Mouse (Mus musculus) liver, embryonic 14.5 days (tissue): ENCODE data around the gene Stum. TPM values are rescaled to one million over a fixed set of nuclear protein-coding genes. Genes with fewer than 3 reads are reported as not detected.

Experiments
- ATAC-seq: fragments of 200-750 bp; cut with Nextera tagmentation; 2 replicates; pipeline ENCODE4 v1.8.0; 2017; ENCODE audit warnings: moderate number of reproducible peaks, mild to moderate bottlenecking, moderate library complexity; ENCODE audit not compliant: insufficient read depth
- DNase-seq, 3 experiments: peaks; one replicate each; pipeline ENCODE4 v3.0.0-alpha.2; 2012 to 2013; ENCODE audit warnings: low read depth in 3 of 3, low spot score in 3 of 3
- H3K27ac ChIP-seq: fragments of 300-500 bp; sonication (generic); 2 replicates; pipeline ENCODE4 v1.5.1; 2014; ENCODE audit warnings: moderate library complexity, mild to moderate bottlenecking, control low read depth, inconsistent platforms
- H3K27me3 ChIP-seq: fragments of 300-500 bp; sonication (generic); 2 replicates; pipeline ENCODE4 v1.6.1; 2014; ENCODE audit warnings: mild to moderate bottlenecking, low read length, moderate library complexity; ENCODE audit not compliant: control insufficient read depth, insufficient read depth
- H3K36me3 ChIP-seq: fragments of 300-500 bp; sonication (generic); replicated peaks from 2 replicates; pipeline ENCODE4 v1.6.1; 2014; ENCODE audit warnings: low read depth; ENCODE audit not compliant: control insufficient read depth, insufficient read depth
- H3K4me1 ChIP-seq, 2 experiments: fragments of 200-500 bp in 1 of 2; fragments of 300-500 bp in 1 of 2; sonication (generic) in 1 of 2; replicated peaks; 2 replicates each; pipeline ENCODE4 v1.6.1; 2012 to 2014; ENCODE audit warnings: antibody characterized with exemption in 1 of 2, inconsistent platforms in 1 of 2, low read length in 1 of 2; ENCODE audit not compliant: control insufficient read depth in 2 of 2, insufficient read depth in 2 of 2
- H3K4me2 ChIP-seq: fragments of 300-500 bp; sonication (generic); 2 replicates; pipeline ENCODE4 v1.6.1; 2014; ENCODE audit warnings: low read depth, mild to moderate bottlenecking, control low read depth, moderate library complexity
- H3K4me3 ChIP-seq, 2 experiments: fragments of 200-500 bp in 1 of 2; fragments of 300-500 bp in 1 of 2; sonication (generic) in 1 of 2; 2 replicates each; pipeline ENCODE4 v1.5.1; 2012 to 2014; ENCODE audit warnings: low read depth in 2 of 2, low read length in 2 of 2, mild to moderate bottlenecking in 2 of 2, control low read depth in 1 of 2, inconsistent platforms in 1 of 2, moderate library complexity in 1 of 2; ENCODE audit not compliant: insufficient read depth in 1 of 2
- H3K9ac ChIP-seq: fragments of 300-500 bp; sonication (generic); replicated peaks from 2 replicates; pipeline ENCODE4 v1.6.1; 2014; ENCODE audit warnings: mild to moderate bottlenecking, control low read depth, moderate library complexity
- H3K9me3 ChIP-seq: fragments of 300-500 bp; sonication (generic); 2 replicates; pipeline ENCODE4 v1.6.1; 2016; ENCODE audit warnings: low read length, mixed read lengths; ENCODE audit not compliant: control insufficient read depth
- CTCF ChIP-seq: IDR thresholded peaks from 2 replicates; pipeline ENCODE4 v1.5.1; 2016; ENCODE audit warnings: antibody characterized with exemption, low read depth, control low read depth
- EP300 ChIP-seq: IDR thresholded peaks from 2 replicates; pipeline ENCODE4 v1.6.1; 2016; ENCODE audit warnings: antibody characterized with exemption, low read depth
- WGBS: fragments of 180-500 bp; shearing (Covaris S2); extraction: QIAGEN DNeasy Blood & Tissue Kit; methylation state at CpG from one replicate; pipeline ENCODE4 v1.1.7; 2014; ENCODE audit not compliant: insufficient replicate concordance; 5-methylcytosine and 5-hydroxymethylcytosine counted together
- polyA plus RNA-seq, 2 experiments: library from polyadenylated mRNA; depleted of rRNA in 1 of 2; stranded (reverse) in 1 of 2; unstranded in 1 of 2; fragments of >200 nt; fragmentation: Nextera tagmentation in 1 of 2; extraction: Ambion mirVana in 1 of 2; gene quantifications; 2 replicates each; pipeline versions ENCODE4 v1.2.1 to v1.2.3; 2012 to 2014

Stum gene
- polyA plus RNA-seq, 2 experiments: 0.04 TPM; not detected in 1

DNA sequence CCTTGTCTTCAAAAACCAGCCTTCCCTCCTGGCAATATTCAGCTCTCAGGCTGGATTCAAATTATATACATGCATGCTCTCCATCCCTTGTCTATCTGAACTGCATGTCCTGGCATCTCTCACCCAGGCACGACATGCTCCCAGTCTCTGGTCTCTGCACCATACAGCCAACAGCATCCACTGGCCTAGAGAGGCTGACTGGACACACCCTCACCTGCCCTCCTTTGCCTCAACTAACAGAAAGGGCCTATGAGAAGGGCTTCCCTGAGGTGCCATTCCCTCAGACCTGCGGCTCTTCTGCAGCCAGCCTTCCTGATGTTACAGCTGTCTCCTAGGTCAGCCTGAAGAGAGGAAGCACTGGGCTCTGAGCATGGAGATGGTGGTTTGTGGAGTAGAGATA, 64.2 kb downstream of the Stum start:
- no peak overlapping the region for H3K27ac ChIP-seq
- DNase-seq: no peak
- no peak for TF ChIP-seq CTCF
- H3K9me3 ChIP-seq: no peaks in the 10 kb centered on the region
- H3K4me2 ChIP-seq: no peak overlapping the region
- no peaks in the 10 kb centered on the region for H3K4me1 ChIP-seq
- H3K36me3 ChIP-seq: no peaks in the 10 kb centered on the region
- no peaks in the 10 kb centered on the region for H3K27me3 ChIP-seq
- no peak for ATAC-seq
- no peak overlapping the region for H3K4me3 ChIP-seq
- no peak overlapping the region for H3K9ac ChIP-seq
- 76% methylated on average over 2 of the region's 2 CpGs for WGBS

DNA sequence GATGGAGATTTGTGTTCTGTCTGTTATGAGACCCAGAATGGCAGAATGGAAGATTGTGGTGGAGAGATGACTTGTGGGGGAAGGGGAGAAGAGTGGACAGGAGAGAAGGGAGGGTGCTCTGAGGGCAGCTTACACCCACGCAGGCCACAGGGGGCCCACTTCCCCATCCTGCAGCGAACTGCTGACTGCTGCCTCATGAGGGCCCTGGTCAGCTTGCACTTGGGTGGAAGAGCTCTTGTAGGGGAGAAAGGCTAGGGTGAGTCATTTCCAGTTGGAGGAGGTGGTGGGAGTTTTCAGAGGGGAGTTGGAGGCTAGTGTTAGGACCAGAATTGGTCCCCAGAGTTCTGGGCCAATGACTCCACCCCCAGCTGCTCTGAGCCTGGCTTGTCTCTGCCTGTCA, 66.2 kb downstream of the Stum start:
- WGBS: 31% methylated on average over 2 of the region's 2 CpGs
- H3K9me3 ChIP-seq: no peaks in the 10 kb centered on the region
- peak; percentile 22; the same call in 1 of the 2 replicates for TF ChIP-seq CTCF
- TF ChIP-seq EP300: no peak
- H3K4me1 ChIP-seq: no peaks in the 10 kb centered on the region; a peak in 1 of 4 replicates
- no peak overlapping the region for H3K4me3 ChIP-seq
- DNase-seq: no peak
- no peak overlapping the region for H3K27ac ChIP-seq
- H3K27me3 ChIP-seq: no peaks in the 10 kb centered on the region
- H3K4me2 ChIP-seq: no peak overlapping the region
- no peak for ATAC-seq
- no peak overlapping the region for H3K9ac ChIP-seq
- no peaks in the 10 kb centered on the region for H3K36me3 ChIP-seq

DNA sequence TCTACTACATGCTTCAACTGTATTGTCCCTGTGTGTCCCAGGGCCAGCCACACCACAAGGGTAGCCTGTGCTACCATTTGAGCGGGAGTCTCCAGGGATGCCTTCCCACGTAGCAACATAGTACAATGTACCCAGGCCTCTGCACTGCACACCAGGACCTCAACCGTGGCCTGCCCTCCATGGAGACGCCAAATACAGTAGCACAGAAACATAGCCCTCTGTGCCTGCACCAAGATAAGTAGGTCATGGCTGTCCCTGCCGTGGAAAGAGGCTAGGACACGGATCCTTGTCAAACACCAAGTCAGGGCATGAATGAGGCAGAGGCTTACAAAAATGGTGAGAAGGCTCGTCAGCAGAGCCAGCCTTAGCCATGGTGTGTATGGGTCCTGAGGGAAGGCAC, 67.5 kb downstream of the Stum start:
- Histone ChIP-seq H3K4me2 (no peak overlapping the region), H3K36me3 (no peaks in the 10 kb centered on the region), H3K4me1 (no peaks in the 10 kb centered on the region; a peak in 1 of 4 replicates), H3K9me3 (no peaks in the 10 kb centered on the region), H3K4me3 (no peak overlapping the region), H3K27ac (no peak overlapping the region), H3K27me3 (no peaks in the 10 kb centered on the region), H3K9ac (no peak overlapping the region)
- ATAC-seq: no peak
- TF ChIP-seq CTCF (no peak), EP300 (no peak)
- no peak for DNase-seq
- 65% methylated on average over 7 of the region's 7 CpGs for WGBS

DNA sequence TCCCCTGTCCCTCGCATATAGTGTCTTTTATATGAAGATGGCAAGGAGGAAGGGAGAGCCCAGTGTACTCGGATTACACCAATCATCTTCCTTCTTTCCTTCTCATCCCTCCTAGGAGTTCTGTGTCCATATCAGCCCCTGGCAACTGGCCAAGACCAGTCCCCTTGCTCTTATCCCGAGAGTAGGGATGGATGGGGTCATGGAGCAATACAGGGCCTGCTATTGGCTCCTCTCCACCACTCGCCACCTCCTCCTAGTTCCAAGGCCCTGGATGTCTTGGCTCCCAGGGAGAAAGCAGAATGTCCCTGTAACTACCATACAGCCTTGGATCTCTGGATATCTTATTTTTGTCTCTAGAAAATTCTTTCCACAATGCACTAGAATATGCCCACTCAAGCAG, 68.2 kb downstream of the Stum start:
- H3K9me3 ChIP-seq: no peaks in the 10 kb centered on the region
- WGBS: 52% methylated on average over 4 of the region's 4 CpGs
- DNase-seq: no peak
- H3K9ac ChIP-seq: no peak overlapping the region
- no peaks in the 10 kb centered on the region; a peak in 1 of 4 replicates for H3K4me1 ChIP-seq
- H3K4me3 ChIP-seq: no peak overlapping the region
- TF ChIP-seq CTCF (no peak), EP300 (no peak)
- no peak overlapping the region for H3K27ac ChIP-seq
- no peak overlapping the region for H3K4me2 ChIP-seq
- no peaks in the 10 kb centered on the region for H3K36me3 ChIP-seq
- no peaks in the 10 kb centered on the region for H3K27me3 ChIP-seq
- no peak for ATAC-seq

DNA sequence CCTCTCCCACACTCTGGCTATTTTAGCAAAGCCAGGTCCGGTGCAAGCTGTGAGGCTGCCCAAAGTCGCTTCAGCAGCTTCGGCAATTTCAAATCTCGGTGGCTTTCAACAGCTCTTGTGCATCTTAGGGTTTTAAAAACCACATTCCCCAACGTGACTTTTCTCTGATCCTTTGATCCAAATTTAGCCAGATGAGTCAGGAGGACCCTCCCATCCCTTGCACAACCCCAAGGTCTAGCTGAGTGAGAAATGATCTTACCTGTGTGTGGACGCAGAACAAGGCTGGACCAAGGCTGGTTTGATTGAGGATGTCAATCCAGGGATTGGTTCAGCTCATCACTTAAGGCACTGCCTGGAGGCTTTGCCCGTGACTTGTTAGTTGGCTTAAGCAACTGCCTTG, 73.0 kb downstream of the Stum start:
- no peak for ATAC-seq
- WGBS: 51% methylated on average over 7 of the region's 7 CpGs
- TF ChIP-seq CTCF (no peak), EP300 (no peak)
- no peak overlapping the region for H3K4me2 ChIP-seq
- no peak overlapping the region for H3K9ac ChIP-seq
- no peaks in the 10 kb centered on the region for H3K36me3 ChIP-seq
- peaks cover 0 to 4% of the 10 kb centered on the region in 2 experiments; a peak in 2 of 4 replicates for H3K4me1 ChIP-seq
- H3K27me3 ChIP-seq: no peaks in the 10 kb centered on the region
- no peak overlapping the region for H3K27ac ChIP-seq
- no peak for DNase-seq
- no peaks in the 10 kb centered on the region for H3K9me3 ChIP-seq
- no peak overlapping the region for H3K4me3 ChIP-seq
